Mouse (Mus musculus) forebrain, embryonic 10.5 days (tissue): ENCODE measurements at regions not wholly inside any gene's neighbourhood (a gene's known extent, or its start where the extent isn't known, plus 50 kb on each side); places are given as distances from the start of the nearest gene placed in this dataset.

Experiments
- DNase-seq: peaks from one replicate; pipeline ENCODE4 v3.0.0-alpha.2; 2017; ENCODE audit warnings: low spot score; ENCODE audit errors: extremely low spot score
- H3K27ac ChIP-seq: fragments of 300-500 bp; sonication (generic); 2 replicates; pipeline ENCODE4 v1.5.1; 2016; ENCODE audit warnings: mild to moderate bottlenecking
- H3K27me3 ChIP-seq: fragments of 300-500 bp; sonication (generic); 2 replicates; pipeline ENCODE4 v1.6.1; 2016; ENCODE audit warnings: mild to moderate bottlenecking; ENCODE audit not compliant: poor library complexity, severe bottlenecking
- H3K36me3 ChIP-seq: fragments of 300-500 bp; sonication (generic); replicated peaks from 2 replicates; pipeline ENCODE4 v1.6.1; 2016; ENCODE audit warnings: mild to moderate bottlenecking, moderate library complexity
- H3K4me1 ChIP-seq: fragments of 300-500 bp; sonication (generic); 2 replicates; pipeline ENCODE4 v1.6.1; 2016
- H3K4me3 ChIP-seq: fragments of 300-500 bp; sonication (generic); 2 replicates; pipeline ENCODE4 v1.5.1; 2016; ENCODE audit warnings: mild to moderate bottlenecking, moderate library complexity
- H3K9me3 ChIP-seq: fragments of 300-500 bp; sonication (generic); 2 replicates; pipeline ENCODE4 v1.6.1; 2016; ENCODE audit warnings: mild to moderate bottlenecking, moderate library complexity
- WGBS: fragments of 180-500 bp; shearing (Covaris S2); methylation state at CpG from one replicate; pipeline ENCODE4 v1.1.7; 2016; 5-methylcytosine and 5-hydroxymethylcytosine counted together

- Histone ChIP-seq H3K36me3 (no peaks in the 10 kb centered on the region), H3K4me3 (no peak overlapping the region), H3K27ac (no peak overlapping the region), H3K27me3 (no peaks in the 10 kb centered on the region), H3K4me1 (no peaks in the 10 kb centered on the region), H3K9me3 (no peaks in the 10 kb centered on the region)
- no peak for DNase-seq
- 95% methylated on average over 3 of the region's 3 CpGs for WGBS
Measured at GRCm38 (mm10) chr14:81038045-81038444, 1054.2 kb downstream of the Olfm4 start.
